Mouse (Mus musculus): Measurements from ENCODE around the gene Isoc2a.

The Isoc2a gene

GRCm38 (mm10) chr7:4936832-4937231 is 59.9 kb downstream of the Isoc2a start:
- DNase-seq (ENCODE audit: low read depth, low spot score) = no peak

GRCm38 (mm10) chr7:4937392-4937791 is 60.4 kb downstream of the Isoc2a start:
- no peak for DNase-seq (ENCODE audit: low read depth, low spot score)

DNA sequence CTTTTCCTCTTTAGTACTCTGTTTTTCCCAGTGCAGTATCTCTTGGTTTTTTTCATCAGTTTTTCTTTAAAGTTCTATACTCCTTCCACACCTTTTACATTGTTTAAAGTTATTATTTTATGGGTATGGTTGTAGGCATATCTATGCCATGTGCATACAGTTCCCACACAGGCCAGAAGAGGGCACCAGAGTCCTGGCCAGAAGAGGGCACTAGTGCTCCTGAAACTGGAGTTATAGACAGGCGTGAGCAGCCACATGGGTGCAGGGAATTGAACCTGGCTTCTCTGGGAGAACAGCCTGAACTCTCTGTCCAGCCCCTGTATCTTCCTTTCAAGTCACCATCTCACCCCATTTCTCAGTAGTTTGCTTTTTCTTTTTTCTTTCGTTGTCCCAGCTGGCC is 61.5 kb downstream of the Isoc2a start:
- peak; percentile 85 for DNase-seq (ENCODE audit: low read depth, low spot score)

- DNase-seq (ENCODE audit: low read depth, low spot score) = peak; percentile 91
These were observed 63.1 kb downstream of the Isoc2a start for GRCm38 (mm10) chr7:4940068-4940479.

DNA sequence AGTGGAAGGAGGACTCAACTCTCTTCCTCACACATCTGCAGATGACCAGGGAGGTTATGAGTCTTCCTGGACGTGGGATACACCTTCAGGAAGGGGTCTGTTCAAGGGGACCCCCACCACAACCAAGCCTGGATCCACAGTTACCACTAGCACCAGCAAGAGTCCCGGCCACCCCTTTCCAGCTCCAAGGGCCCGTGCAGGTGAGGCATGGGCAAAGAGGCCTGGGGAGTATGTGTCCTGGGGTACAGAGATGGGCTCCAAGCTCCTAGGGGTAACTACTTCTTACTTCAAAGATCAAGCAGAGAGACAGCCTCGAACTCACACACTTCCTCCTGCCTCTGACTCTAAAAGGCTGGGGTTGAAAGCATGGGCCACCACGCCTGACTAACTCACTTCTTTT is 65.7 kb downstream of the Isoc2a start:
- DNase-seq (ENCODE audit: low read depth, low spot score) = no peak

DNA sequence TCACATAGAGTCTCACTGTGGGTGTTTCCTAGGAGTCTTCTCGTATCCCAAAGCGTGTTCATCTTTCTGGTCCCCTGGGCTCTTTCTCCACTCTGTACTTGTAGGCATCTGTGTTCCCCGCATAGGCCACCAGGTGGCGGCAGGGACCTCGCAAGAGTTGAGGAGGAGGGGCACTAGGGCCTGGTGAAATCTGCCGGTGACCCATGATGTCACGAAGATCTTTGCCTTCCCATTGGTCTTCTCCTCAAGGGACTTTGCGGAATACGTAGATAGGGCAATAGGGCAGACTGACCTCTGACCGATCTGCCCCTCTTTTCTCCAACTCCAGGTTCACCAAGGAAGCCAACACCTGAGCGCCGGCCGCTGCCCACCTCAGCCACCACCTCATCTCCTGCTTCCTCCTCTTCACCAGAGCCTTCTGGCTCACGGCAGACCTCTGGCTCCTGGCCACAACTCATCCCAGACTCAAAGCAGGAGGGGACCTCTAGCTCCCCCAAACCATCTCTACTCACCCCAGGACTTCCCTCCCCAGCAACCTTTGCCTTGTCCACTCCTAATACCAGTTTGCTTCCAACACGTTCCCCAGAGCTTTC is 66.4 kb downstream of the Isoc2a start:
- peak; percentile 97 for DNase-seq (ENCODE audit: low read depth, low spot score)

All from CD4-positive, CD25-positive, alpha-beta regulatory T cell, adult 2 months (primary cell).